Mouse (Mus musculus) splenic B cell, adult 2 months (primary cell): ENCODE measurements around the gene Igbp1b.

Source experiments
- DNase-seq: peaks from one replicate; pipeline ENCODE4 v3.0.0-alpha.2; 2011; ENCODE audit warnings: low read depth, low spot score
- H3K27me3 ChIP-seq: 2 replicates; pipeline ENCODE4 v1.6.1; 2012; ENCODE audit warnings: mild to moderate bottlenecking, low read length, moderate library complexity, mixed read lengths; ENCODE audit not compliant: control insufficient read depth, poor library complexity, insufficient read depth, severe bottlenecking
- H3K36me3 ChIP-seq: 2 replicates; pipeline ENCODE4 v1.6.1; 2012; ENCODE audit warnings: mild to moderate bottlenecking, low read length, moderate library complexity, mixed read lengths; ENCODE audit not compliant: control insufficient read depth, poor library complexity, insufficient read depth, severe bottlenecking

Gene Igbp1b

DNA sequence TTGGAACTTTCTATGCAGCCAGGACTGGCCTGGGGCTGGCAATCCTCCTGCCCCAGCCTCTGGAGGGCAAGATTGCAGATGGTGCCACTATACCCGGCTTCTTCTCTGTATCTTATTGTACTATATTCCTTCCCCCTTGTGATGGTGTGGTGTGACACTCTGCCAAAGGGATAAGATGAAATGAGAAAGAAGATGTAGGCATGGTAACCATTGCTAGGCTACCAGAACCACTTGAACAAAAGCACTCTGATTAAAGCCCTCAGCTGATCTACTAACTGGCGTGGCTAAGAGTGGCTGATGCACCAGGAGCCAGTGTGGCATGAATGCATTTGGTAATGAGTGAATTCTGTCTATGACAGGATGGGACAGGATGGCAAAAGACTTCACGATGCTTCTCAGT lies at the start of gene Igbp1b:
TSS of gene Igbp1b (minus strand) at position 29 of the 400 bp plus-strand sequence.
- no peaks in the 10 kb centered on the region for H3K27me3 ChIP-seq
- H3K36me3 ChIP-seq: no peaks in the 10 kb centered on the region

DNA sequence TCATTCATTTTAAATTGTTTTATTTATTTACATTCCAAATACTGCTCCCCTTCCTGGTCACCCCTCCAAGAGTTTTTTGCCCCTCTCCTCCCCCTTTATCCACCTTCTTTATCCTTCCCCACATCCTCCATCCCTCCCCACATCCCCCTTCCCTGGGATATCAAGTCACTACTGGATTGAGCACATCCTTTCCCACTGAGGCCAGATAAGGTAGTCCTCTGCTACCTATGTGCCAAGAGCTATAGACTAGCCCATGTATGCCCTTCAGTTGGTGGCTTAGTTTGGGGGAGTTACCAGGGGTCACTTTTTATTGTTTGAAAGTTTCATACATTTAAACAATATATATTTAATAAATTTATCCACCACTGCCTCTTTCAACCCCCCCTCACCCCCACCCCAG lies 24.6 kb upstream of the Igbp1b start:
- Histone ChIP-seq H3K27me3 (no peaks in the 10 kb centered on the region), H3K36me3 (no peaks in the 10 kb centered on the region)
- DNase-seq: no peak

More for the DNA sequence above, at the start of gene Igbp1b:
- no peak for DNase-seq

DNA sequence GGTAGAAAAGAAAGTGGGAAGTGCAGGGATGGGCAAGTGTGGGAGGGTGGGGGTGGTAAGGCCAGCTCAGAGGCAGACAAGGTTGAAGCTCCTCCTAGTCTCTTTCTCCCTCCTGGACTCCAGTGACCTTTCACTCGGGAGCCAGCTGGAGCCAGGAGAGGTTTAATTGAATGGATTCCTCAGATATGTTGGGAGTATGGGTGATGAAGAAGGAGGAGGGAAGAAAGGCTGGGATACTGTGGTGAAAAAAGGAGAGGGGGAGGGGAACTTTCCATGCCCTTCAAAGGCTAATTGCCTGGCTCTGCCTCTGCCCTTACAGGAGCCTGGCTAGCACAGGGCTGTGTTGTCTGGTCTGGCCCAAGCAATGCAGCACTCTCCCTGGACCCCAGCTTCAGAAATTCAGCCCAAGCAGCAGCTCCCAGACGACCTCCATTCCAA lies 14.4 kb upstream of the Igbp1b start:
- Histone ChIP-seq H3K36me3 (no peaks in the 10 kb centered on the region), H3K27me3 (no peaks in the 10 kb centered on the region)
- DNase-seq: no peak

DNA sequence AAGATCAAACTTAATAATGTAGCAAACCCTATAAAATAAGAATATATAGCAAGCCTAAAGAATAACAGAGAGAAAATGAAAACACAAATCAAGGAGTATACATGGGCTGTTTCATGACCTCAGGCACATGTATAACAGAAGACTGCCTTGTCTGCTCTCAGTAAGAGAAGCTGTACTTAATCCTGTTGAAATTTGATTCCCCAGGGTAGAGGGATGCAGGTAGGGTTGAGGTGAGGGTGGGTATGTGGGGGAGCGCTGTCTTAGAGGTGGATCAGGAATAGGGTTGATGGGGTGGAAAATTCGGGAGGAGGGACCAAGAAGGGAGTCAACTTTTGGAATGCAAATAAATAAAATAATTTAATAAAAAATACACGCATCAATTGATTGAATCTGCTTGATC lies 7.1 kb upstream of the Igbp1b start:
- H3K27me3 ChIP-seq: no peaks in the 10 kb centered on the region
- no peaks in the 10 kb centered on the region for H3K36me3 ChIP-seq
- DNase-seq: no peak

DNA sequence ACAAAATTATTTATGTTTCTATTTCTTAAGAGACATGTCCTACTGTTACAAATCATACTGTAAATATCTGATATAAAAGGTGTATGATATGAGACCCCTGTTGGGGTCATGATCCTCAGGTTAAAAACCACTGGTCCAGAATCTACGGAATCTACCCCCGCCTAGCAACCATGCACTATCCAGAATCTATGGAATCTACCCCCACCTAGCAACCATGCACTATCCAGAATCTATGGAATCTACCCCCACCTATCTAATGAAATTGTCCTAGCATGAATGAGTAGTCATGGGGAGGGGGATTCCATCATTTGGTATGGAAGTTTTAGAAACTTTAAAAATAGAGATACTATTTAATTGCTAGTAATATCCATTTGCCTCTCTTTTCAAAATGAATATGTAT lies 12.7 kb downstream of the Igbp1b start:
- DNase-seq: no peak
- H3K27me3 ChIP-seq: no peaks in the 10 kb centered on the region
- H3K36me3 ChIP-seq: no peaks in the 10 kb centered on the region

DNA sequence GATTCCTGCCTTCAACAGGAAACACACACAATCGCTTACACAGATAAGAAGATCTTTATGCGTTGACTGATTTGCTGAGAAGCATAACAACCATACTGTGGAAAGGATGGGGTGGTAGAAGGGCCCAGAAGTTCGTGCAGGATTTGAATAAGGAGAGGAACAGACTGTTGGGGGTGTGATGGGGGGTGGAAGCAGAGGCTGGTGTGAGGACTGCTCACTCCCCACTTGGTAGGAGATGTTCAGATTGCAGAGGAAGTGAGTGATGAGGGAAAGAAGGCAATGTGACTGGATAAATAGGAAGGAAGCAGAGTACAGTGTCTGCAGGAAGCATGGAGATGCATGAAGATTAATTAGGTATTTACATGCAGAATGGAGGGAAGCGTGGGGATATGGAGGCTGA lies 19.0 kb downstream of the Igbp1b start:
- no peaks in the 10 kb centered on the region for H3K36me3 ChIP-seq
- no peaks in the 10 kb centered on the region for H3K27me3 ChIP-seq
- no peak for DNase-seq

DNA sequence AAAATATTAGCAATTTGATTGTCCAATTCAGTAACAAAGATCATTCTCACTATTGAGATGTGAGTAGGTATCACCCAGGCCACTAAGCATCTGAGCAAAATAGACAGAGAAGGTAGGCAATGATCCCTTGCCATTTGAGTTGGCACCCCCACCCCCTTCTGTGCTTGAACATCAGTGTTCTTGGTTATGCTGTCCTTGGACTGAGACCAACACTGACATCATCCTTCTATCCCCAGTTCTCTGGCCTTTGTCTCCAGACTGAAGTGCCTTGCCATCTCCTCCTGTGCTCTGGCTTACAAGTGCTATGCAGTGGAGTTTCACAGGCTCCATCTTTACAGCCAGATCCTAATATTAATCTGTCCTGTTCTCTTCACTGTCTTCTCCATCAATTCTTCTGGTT lies 37.6 kb downstream of the Igbp1b start:
- Histone ChIP-seq H3K36me3 (no peaks in the 10 kb centered on the region), H3K27me3 (no peaks in the 10 kb centered on the region)
- no peak for DNase-seq

DNA sequence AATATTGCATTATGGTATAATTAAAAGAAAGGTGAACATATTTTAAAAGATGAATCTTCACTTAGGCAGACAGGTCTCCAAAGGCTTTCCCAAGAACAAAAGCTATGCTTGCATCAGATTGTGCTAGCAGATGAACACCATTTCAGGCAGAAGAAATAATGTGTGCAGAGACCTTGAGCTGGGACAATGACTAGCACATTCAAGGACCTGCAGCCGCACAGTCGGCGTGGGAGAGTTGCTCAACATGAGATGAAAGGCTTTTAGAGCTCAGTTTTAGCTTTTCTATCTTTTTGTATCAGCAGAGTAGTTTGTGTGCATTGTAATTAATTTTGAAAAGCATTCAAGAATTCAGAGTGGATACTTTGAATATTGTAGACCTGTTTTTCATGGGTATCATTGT lies 39.9 kb downstream of the Igbp1b start:
- Histone ChIP-seq H3K27me3 (no peaks in the 10 kb centered on the region), H3K36me3 (no peaks in the 10 kb centered on the region)
- DNase-seq: no peak
